Mouse (Mus musculus): Measurements from ENCODE around the gene Fopnl. TPM values are rescaled to one million over a fixed set of nuclear protein-coding genes. Genes with fewer than 3 reads are reported as not detected.

Gene Fopnl
- total and polyA plus RNA-seq, 2 experiments from 2014 or later: 111 to 216 TPM

DNA sequence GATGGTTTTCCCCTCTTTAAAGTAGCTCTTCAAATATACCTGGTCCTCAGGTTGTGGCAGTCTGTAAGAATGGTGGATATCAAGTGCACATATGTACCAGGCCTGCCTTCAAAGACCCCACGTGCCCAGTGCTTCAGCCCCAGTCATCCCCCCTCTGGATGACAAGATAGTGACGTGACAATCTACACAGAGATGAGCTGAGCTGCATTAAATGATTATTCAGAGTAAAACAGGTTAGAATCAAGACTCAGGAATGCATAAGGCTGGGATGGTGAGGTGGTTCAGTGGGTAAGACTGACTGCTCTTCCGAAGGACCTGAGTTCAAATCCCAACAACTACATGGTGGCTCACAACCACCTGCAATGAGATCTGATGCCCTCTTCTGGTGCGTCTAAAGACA is 19.5 kb downstream of the Fopnl start:
- Histone ChIP-seq H3K36me3 (ENCODE audit: insufficient read depth) (peaks cover 23% of the 10 kb centered on the region), H3K4me3 (ENCODE audit: low read depth, low read length) (no peak overlapping the region), H3K27ac (ENCODE audit: low read depth, low read length) (0 out of 2 replicates have a peak overlapping the region, but pooled peaks have one; percentile 24), H3K27me3 (ENCODE audit: insufficient read depth, low read length) (no peaks in the 10 kb centered on the region), H3K4me1 (ENCODE audit: insufficient read depth) (no peaks in the 10 kb centered on the region), H3K9ac (no peak overlapping the region), H3K9me3 (ENCODE audit: low read length) (no peaks in the 10 kb centered on the region), H3K4me2 (ENCODE audit: low read depth) (no peak overlapping the region)
- WGBS: 95% methylated on average over 4 of the region's 4 CpGs
- ATAC-seq (no peak), DNase-seq (no peak)
- TF ChIP-seq CTCF (IDR thresholded peaks at IDR 0.05; ENCODE audit: low read depth): no peak

- Histone ChIP-seq H3K4me3 (ENCODE audit: low read depth, low read length) (no peak overlapping the region), H3K9ac (no peak overlapping the region), H3K4me2 (ENCODE audit: low read depth) (no peak overlapping the region), H3K27ac (ENCODE audit: low read depth, low read length) (peak overlapping the region; percentile 24; the same call in 1 of the 2 replicates), H3K36me3 (ENCODE audit: insufficient read depth) (peaks cover 22% of the 10 kb centered on the region), H3K4me1 (ENCODE audit: insufficient read depth) (no peaks in the 10 kb centered on the region), H3K9me3 (ENCODE audit: low read length) (no peaks in the 10 kb centered on the region), H3K27me3 (ENCODE audit: insufficient read depth, low read length) (no peaks in the 10 kb centered on the region)
- TF ChIP-seq CTCF (IDR thresholded peaks at IDR 0.05; ENCODE audit: low read depth): no peak
- DNase-seq (peak; percentile 52), ATAC-seq (peak; percentile 87)
- 62% methylated on average over 3 of the region's 3 CpGs for WGBS
Observed at GRCm38 (mm10) chr16:14297137-14297536, 20.1 kb downstream of the Fopnl start.

DNA sequence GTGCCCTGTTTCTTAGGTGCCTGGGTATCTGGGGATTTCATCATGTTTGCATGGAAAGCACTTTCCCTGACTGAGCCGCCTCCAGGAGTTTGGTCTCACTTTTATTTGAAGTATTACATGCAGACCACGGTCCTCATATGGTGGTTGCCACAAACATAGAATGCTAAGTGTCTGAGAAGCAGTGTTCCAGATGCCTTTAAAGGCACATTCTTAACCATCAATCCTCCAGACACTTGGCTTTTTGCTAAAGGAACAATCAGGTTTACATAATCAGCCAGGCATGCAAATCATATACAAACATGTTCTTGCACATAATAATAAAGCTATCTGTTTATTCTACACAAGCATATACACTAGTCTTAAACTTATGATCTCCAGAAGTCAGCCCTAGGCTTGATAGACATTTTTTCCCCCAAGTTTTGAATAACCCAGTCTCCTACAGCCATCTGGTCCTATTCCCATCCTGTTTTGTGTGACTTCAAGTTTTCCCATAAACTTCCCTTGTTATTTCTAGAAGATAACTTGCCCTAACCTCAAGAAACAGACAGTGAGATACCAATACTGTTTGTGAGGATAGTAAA is 20.6 kb downstream of the Fopnl start:
- no peak for TF ChIP-seq CTCF (IDR thresholded peaks at IDR 0.05; ENCODE audit: low read depth)
- no peak overlapping the region for H3K4me3 ChIP-seq (ENCODE audit: low read depth, low read length)
- no peak for DNase-seq

GRCm38 (mm10) chr16:14295291-14295690 is 21.9 kb downstream of the Fopnl start:
- 78% methylated on average over 2 of the region's 2 CpGs for WGBS

More for the DNA sequence above, 20.6 kb downstream of the Fopnl start:
- Histone ChIP-seq H3K36me3 (ENCODE audit: insufficient read depth) (peaks cover 22% of the 10 kb centered on the region), H3K4me1 (ENCODE audit: insufficient read depth) (no peaks in the 10 kb centered on the region), H3K9ac (no peak overlapping the region), H3K27ac (ENCODE audit: low read depth, low read length) (peak overlapping the region; percentile 24; the same call in 1 of the 2 replicates), H3K9me3 (ENCODE audit: low read length) (no peaks in the 10 kb centered on the region), H3K27me3 (ENCODE audit: insufficient read depth, low read length) (no peaks in the 10 kb centered on the region), H3K4me2 (ENCODE audit: low read depth) (no peak overlapping the region)
- WGBS: 69% methylated on average over 2 of the region's 2 CpGs
- ATAC-seq: peak; percentile 57

GRCm38 (mm10) chr16:14292205-14293199 is 24.7 kb downstream of the Fopnl start:
- peak overlapping the region; percentile 33; the same call in 1 of the 2 replicates for H3K9ac ChIP-seq

More at GRCm38 (mm10) chr16:14295291-14295690, 21.9 kb downstream of the Fopnl start:
- Histone ChIP-seq H3K36me3 (ENCODE audit: insufficient read depth) (peaks cover 17% of the 10 kb centered on the region), H3K9ac (no peak overlapping the region), H3K27ac (ENCODE audit: low read depth, low read length) (no peak overlapping the region), H3K4me1 (ENCODE audit: insufficient read depth) (0 out of 2 replicates have a peak, but pooled peaks cover 4% of the 10 kb centered on the region), H3K27me3 (ENCODE audit: insufficient read depth, low read length) (no peaks in the 10 kb centered on the region), H3K4me2 (ENCODE audit: low read depth) (no peak overlapping the region), H3K4me3 (ENCODE audit: low read depth, low read length) (no peak overlapping the region), H3K9me3 (ENCODE audit: low read length) (no peaks in the 10 kb centered on the region)
- no peak for DNase-seq
- no peak for ATAC-seq
- TF ChIP-seq CTCF (IDR thresholded peaks at IDR 0.05; ENCODE audit: low read depth): no peak

DNA sequence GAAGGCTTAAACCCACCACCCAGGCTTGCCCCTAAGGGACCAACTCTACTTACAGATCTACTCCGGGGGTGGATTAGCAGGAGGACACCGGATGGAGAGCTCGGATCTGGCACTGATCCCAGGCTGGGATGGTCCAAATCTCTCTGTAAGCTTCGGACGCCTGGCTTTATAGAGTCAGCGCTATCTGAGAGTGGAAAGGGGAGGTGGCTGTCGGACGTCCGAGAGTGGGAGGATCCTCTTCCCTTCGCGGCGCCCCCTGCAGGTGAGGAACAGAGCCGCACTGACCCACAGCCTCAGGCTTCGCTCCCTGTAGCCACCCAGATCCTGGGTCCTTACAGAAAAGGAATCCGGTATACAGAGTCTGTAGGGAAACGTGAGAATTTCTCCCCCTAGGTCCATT is 26.0 kb downstream of the Fopnl start, which contains the start of gene Myh11:
Gene Myh11, minus strand, starts transcription at position 150 of the 400 bp plus-strand sequence.
- Histone ChIP-seq H3K4me1 (ENCODE audit: insufficient read depth) (0 out of 2 replicates have a peak, but pooled peaks cover 4% of the 10 kb centered on the region), H3K9me3 (ENCODE audit: low read length) (no peaks in the 10 kb centered on the region), H3K27ac (ENCODE audit: low read depth, low read length) (no peak within 1 kb of the TSS), H3K27me3 (ENCODE audit: insufficient read depth, low read length) (no peaks in the 10 kb centered on the region), H3K4me3 (ENCODE audit: low read depth, low read length) (peak within 1 kb of the TSS; percentile 24), H3K36me3 (ENCODE audit: insufficient read depth) (no peaks in the 10 kb centered on the region), H3K9ac (peak within 1 kb of the TSS; percentile 33; the same call in 1 of the 2 replicates), H3K4me2 (ENCODE audit: low read depth) (peak within 1 kb of the TSS; percentile 65)
- peak; percentile 32 for DNase-seq
- TF ChIP-seq CTCF (IDR thresholded peaks at IDR 0.05; ENCODE audit: low read depth): peak; percentile 59
- ATAC-seq: peak; percentile 58
- 4% methylated on average over 16 of the region's 16 CpGs for WGBS

More at GRCm38 (mm10) chr16:14292205-14293199, 24.7 kb downstream of the Fopnl start:
- TF ChIP-seq CTCF (IDR thresholded peaks at IDR 0.05; ENCODE audit: low read depth): no peak
- H3K4me3 ChIP-seq (ENCODE audit: low read depth, low read length): peak overlapping the region; percentile 24
- peak overlapping the region; percentile 65 for H3K4me2 ChIP-seq (ENCODE audit: low read depth)
- DNase-seq: peak; percentile 24
- H3K27ac ChIP-seq (ENCODE audit: low read depth, low read length): no peak overlapping the region
- no peak for ATAC-seq
- no peaks in the 10 kb centered on the region for H3K9me3 ChIP-seq (ENCODE audit: low read length)
- H3K36me3 ChIP-seq (ENCODE audit: insufficient read depth): no peaks in the 10 kb centered on the region
- H3K4me1 ChIP-seq (ENCODE audit: insufficient read depth): 0 out of 2 replicates have a peak, but pooled peaks cover 4% of the 10 kb centered on the region
- no peaks in the 10 kb centered on the region for H3K27me3 ChIP-seq (ENCODE audit: insufficient read depth, low read length)
- WGBS: 10% methylated on average over 31 of the region's 31 CpGs
